Mouse (Mus musculus): Measurements from ENCODE around the gene Hoxd4. TPM values are rescaled to one million over a fixed set of nuclear protein-coding genes. Genes with fewer than 3 reads are reported as not detected.

Hoxd4 gene
- polyA plus RNA-seq, 1 experiment: 6.7 TPM

GRCm38 (mm10) chr2:74678891-74679595 is 32.7 kb upstream of the Hoxd4 start, which contains the start of gene Hoxd11:
Gene Hoxd11 (plus strand): TSS chr2:74679557.
- no peaks in the 10 kb centered on the region for H3K4me1 ChIP-seq (ENCODE audit: control insufficient read depth, insufficient read depth, low read length)
- H3K27ac ChIP-seq (ENCODE audit: insufficient read depth, low read length): peak within 1 kb of the TSS; percentile 4; the same call in 1 of the 2 replicates
- H3K4me3 ChIP-seq (ENCODE audit: insufficient read depth, low read length): peak within 1 kb of the TSS; percentile 24
- TF ChIP-seq POLR2A (IDR thresholded peaks at IDR 0.05; ENCODE audit: low read depth, low read length): no peak
- TF ChIP-seq CTCF (IDR thresholded peaks at IDR 0.05; ENCODE audit: borderline replicate concordance, insufficient read depth, low read length): no peak

- no peaks in the 10 kb centered on the region for H3K4me1 ChIP-seq (ENCODE audit: control insufficient read depth, insufficient read depth, low read length)
- H3K4me3 ChIP-seq (ENCODE audit: insufficient read depth, low read length): peak overlapping the region; percentile 24; the same call in 1 of the 2 replicates
- peak overlapping the region; percentile 4; the same call in 1 of the 2 replicates for H3K27ac ChIP-seq (ENCODE audit: insufficient read depth, low read length)
- TF ChIP-seq POLR2A (IDR thresholded peaks at IDR 0.05; ENCODE audit: low read depth, low read length): no peak
Observed at GRCm38 (mm10) chr2:74679596-74679971, 32.1 kb upstream of the Hoxd4 start.

GRCm38 (mm10) chr2:74679980-74680379 is 31.7 kb upstream of the Hoxd4 start:
- Histone ChIP-seq H3K27ac (ENCODE audit: insufficient read depth, low read length) (peak overlapping the region; percentile 4; the same call in 1 of the 2 replicates), H3K4me1 (ENCODE audit: control insufficient read depth, insufficient read depth, low read length) (no peaks in the 10 kb centered on the region), H3K4me3 (ENCODE audit: insufficient read depth, low read length) (peak overlapping the region; percentile 24)
- no peak for TF ChIP-seq POLR2A (IDR thresholded peaks at IDR 0.05; ENCODE audit: low read depth, low read length)
- no peak for TF ChIP-seq CTCF (IDR thresholded peaks at IDR 0.05; ENCODE audit: borderline replicate concordance, insufficient read depth, low read length)

- no peaks in the 10 kb centered on the region for H3K4me1 ChIP-seq (ENCODE audit: control insufficient read depth, insufficient read depth, low read length)
- peak overlapping the region; percentile 24 for H3K4me3 ChIP-seq (ENCODE audit: insufficient read depth, low read length)
- TF ChIP-seq CTCF (IDR thresholded peaks at IDR 0.05; ENCODE audit: borderline replicate concordance, insufficient read depth, low read length): no peak
- TF ChIP-seq POLR2A (IDR thresholded peaks at IDR 0.05; ENCODE audit: low read depth, low read length): no peak
- H3K27ac ChIP-seq (ENCODE audit: insufficient read depth, low read length): peak overlapping the region; percentile 0; the same call in 1 of the 2 replicates
Observed at GRCm38 (mm10) chr2:74680561-74681398, 30.9 kb upstream of the Hoxd4 start.

- no peaks in the 10 kb centered on the region for H3K4me1 ChIP-seq (ENCODE audit: control insufficient read depth, insufficient read depth, low read length)
- peak overlapping the region; percentile 13 for H3K4me3 ChIP-seq (ENCODE audit: insufficient read depth, low read length)
- H3K27ac ChIP-seq (ENCODE audit: insufficient read depth, low read length): peak overlapping the region; percentile 0; the same call in 1 of the 2 replicates
- no peak for TF ChIP-seq POLR2A (IDR thresholded peaks at IDR 0.05; ENCODE audit: low read depth, low read length)
- TF ChIP-seq CTCF (IDR thresholded peaks at IDR 0.05; ENCODE audit: borderline replicate concordance, insufficient read depth, low read length): no peak
Observed at GRCm38 (mm10) chr2:74681594-74682531, 29.9 kb upstream of the Hoxd4 start.

- peak overlapping the region; percentile 8; the same call in 1 of the 2 replicates for H3K4me3 ChIP-seq (ENCODE audit: insufficient read depth, low read length)
- TF ChIP-seq CTCF (IDR thresholded peaks at IDR 0.05; ENCODE audit: borderline replicate concordance, insufficient read depth, low read length) (no peak), POLR2A (IDR thresholded peaks at IDR 0.05; ENCODE audit: low read depth, low read length) (no peak)
- no peaks in the 10 kb centered on the region for H3K4me1 ChIP-seq (ENCODE audit: control insufficient read depth, insufficient read depth, low read length)
- H3K27ac ChIP-seq (ENCODE audit: insufficient read depth, low read length): no peak overlapping the region
Observed at GRCm38 (mm10) chr2:74682796-74683195, 28.9 kb upstream of the Hoxd4 start.

GRCm38 (mm10) chr2:74683471-74683951 is 28.2 kb upstream of the Hoxd4 start:
- no peak overlapping the region for H3K27ac ChIP-seq (ENCODE audit: insufficient read depth, low read length)
- H3K4me3 ChIP-seq (ENCODE audit: insufficient read depth, low read length): peak overlapping the region; percentile 9; the same call in 1 of the 2 replicates
- TF ChIP-seq POLR2A (IDR thresholded peaks at IDR 0.05; ENCODE audit: low read depth, low read length) (0 out of 2 replicates have a peak, but pooled peaks have one; percentile 11), CTCF (IDR thresholded peaks at IDR 0.05; ENCODE audit: borderline replicate concordance, insufficient read depth, low read length) (no peak)

GRCm38 (mm10) chr2:74684106-74684505 is 27.6 kb upstream of the Hoxd4 start:
- peak overlapping the region; percentile 9; the same call in 1 of the 2 replicates for H3K4me3 ChIP-seq (ENCODE audit: insufficient read depth, low read length)

More at GRCm38 (mm10) chr2:74683471-74683951, 28.2 kb upstream of the Hoxd4 start:
- H3K4me1 ChIP-seq (ENCODE audit: control insufficient read depth, insufficient read depth, low read length): no peaks in the 10 kb centered on the region

More at GRCm38 (mm10) chr2:74684106-74684505, 27.6 kb upstream of the Hoxd4 start:
- Histone ChIP-seq H3K27ac (ENCODE audit: insufficient read depth, low read length) (no peak overlapping the region), H3K4me1 (ENCODE audit: control insufficient read depth, insufficient read depth, low read length) (no peaks in the 10 kb centered on the region)
- no peak for TF ChIP-seq POLR2A (IDR thresholded peaks at IDR 0.05; ENCODE audit: low read depth, low read length)
- no peak for TF ChIP-seq CTCF (IDR thresholded peaks at IDR 0.05; ENCODE audit: borderline replicate concordance, insufficient read depth, low read length)
